Mouse (Mus musculus) stomach, postnatal 0 days (tissue): ENCODE results near the gene Sugct.

ENCODE experiments used
- CTCF ChIP-seq: IDR thresholded peaks from 2 replicates; pipeline ENCODE4 v1.5.1; 2016; ENCODE audit warnings: antibody characterized with exemption, low read depth, mild to moderate bottlenecking, moderate library complexity
- EP300 ChIP-seq: optimal IDR thresholded peaks from 2 replicates; pipeline ENCODE3; 2016; ENCODE audit warnings: antibody characterized with exemption

- no peak for TF ChIP-seq CTCF
- no peak for TF ChIP-seq EP300
Observed at GRCm38 (mm10) chr13:17185253-17185652, 510.1 kb downstream of the Sugct start.
